Mouse (Mus musculus) CH12.LX (cell line): ENCODE measurements at regions not wholly inside any gene's neighbourhood (a gene's known extent, or its start where the extent isn't known, plus 50 kb on each side); places are given as distances from the start of the nearest gene placed in this dataset.

Experiments used
- CHD1 ChIP-seq: IDR thresholded peaks from 2 replicates; pipeline ENCODE4 v1.6.1; 2012; ENCODE audit warnings: low read depth, low read length, improper control_type of control experiment, inconsistent platforms
- NELFE ChIP-seq: IDR thresholded peaks from 2 replicates; pipeline ENCODE4 v1.6.1; 2011; ENCODE audit warnings: low read depth, low read length, improper control_type of control experiment
- POLR2A ChIP-seq: IDR thresholded peaks from 2 replicates; pipeline ENCODE4 v1.6.1; 2011; ENCODE audit warnings: low read depth, mild to moderate bottlenecking, improper control_type of control experiment, low read length
- RAD21 ChIP-seq: IDR thresholded peaks from 2 replicates; pipeline ENCODE4 v1.6.1; 2011; ENCODE audit warnings: low read depth, mild to moderate bottlenecking, low read length, improper control_type of control experiment, moderate library complexity
- USF2 ChIP-seq: conservative IDR thresholded peaks from 2 replicates; pipeline ENCODE4 v1.6.1; 2011; ENCODE audit warnings: low read depth, low read length, improper control_type of control experiment
- ZC3H11A ChIP-seq: IDR thresholded peaks from 2 replicates; pipeline ENCODE4 v1.6.1; 2012; ENCODE audit warnings: low read depth, mild to moderate bottlenecking, inconsistent platforms, low read length, improper control_type of control experiment

DNA sequence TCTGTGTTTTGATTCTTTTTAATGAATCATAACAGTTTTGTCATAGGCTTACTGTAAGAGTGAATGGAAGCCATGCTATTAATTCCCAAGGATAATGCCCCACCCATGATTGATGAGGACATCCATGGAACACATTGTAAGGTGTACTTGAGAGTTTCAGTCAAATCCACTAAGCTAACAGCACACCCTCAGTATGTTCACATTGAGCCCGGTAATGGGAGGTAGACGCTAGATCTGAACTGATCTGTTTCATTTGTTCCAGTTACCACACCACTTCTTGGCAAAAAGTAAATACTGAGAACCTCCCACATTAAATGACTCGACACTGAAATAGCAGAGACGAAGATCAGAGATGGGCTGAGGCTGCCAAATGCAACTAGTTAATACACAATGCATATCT is 165.9 kb downstream of the Klf6 start:
- no peak for TF ChIP-seq CHD1
- no peak for TF ChIP-seq RAD21
- no peak for TF ChIP-seq ZC3H11A
- no peak for TF ChIP-seq NELFE
- TF ChIP-seq USF2: no peak
- TF ChIP-seq POLR2A: no peak
